Mouse (Mus musculus): ENCODE measurements around the gene Cnr2. TPM values are rescaled to one million over a fixed set of nuclear protein-coding genes. Genes with fewer than 3 reads are reported as not detected.

Cnr2 gene
- polyA plus RNA-seq, 1 experiment: not detected

GRCm38 (mm10) chr4:135967086-135967760 is 72.0 kb downstream of the Cnr2 start:
- Histone ChIP-seq H3K79me2 (ENCODE audit: control insufficient read depth, insufficient read depth) (peaks cover 14% of the 10 kb centered on the region), H3K36me3 (ENCODE audit: control insufficient read depth, insufficient read depth) (no peaks in the 10 kb centered on the region), H3K27me3 (ENCODE audit: control insufficient read depth, insufficient read depth, insufficient read length) (no peaks in the 10 kb centered on the region), H3K4me2 (ENCODE audit: low read depth) (no peak overlapping the region), H3K4me3 (no peak overlapping the region), H3ac (ENCODE audit: control insufficient read depth, insufficient read length) (no peak overlapping the region)
- TF ChIP-seq REST (IDR thresholded peaks at IDR 0.05; ENCODE audit: insufficient read depth, insufficient read length) (no peak), E2F4 (IDR thresholded peaks at IDR 0.05; ENCODE audit: insufficient read depth) (no peak), USF1 (IDR thresholded peaks at IDR 0.05; ENCODE audit: low read depth) (no peak), TCF12 (IDR thresholded peaks at IDR 0.05; ENCODE audit: insufficient read depth, poor library complexity, severe bottlenecking) (no peak), POLR2A (IDR thresholded peaks at IDR 0.05; ENCODE audit: insufficient read length, low read depth) (no peak), MYOG (IDR thresholded peaks at IDR 0.05; ENCODE audit: control insufficient read depth in 1 of 3, insufficient read depth in 1 of 3, insufficient read length in 2 of 3, low read depth in 2 of 3) (no peak), MYOD1 (IDR thresholded peaks at IDR 0.05; ENCODE audit: control insufficient read depth in 1 of 3, insufficient read length in 2 of 3, low read depth in 2 of 3) (no peak), TCF3 (IDR thresholded peaks at IDR 0.05; ENCODE audit: insufficient read length, low read depth) (no peak), SRF (IDR thresholded peaks at IDR 0.05; ENCODE audit: control insufficient read depth, insufficient read length, low read depth) (no peak), POLR2AphosphoS2 (IDR thresholded peaks at IDR 0.05; ENCODE audit: insufficient read length, low read depth) (no peak), MAX (IDR thresholded peaks at IDR 0.05; ENCODE audit: low read depth) (no peak), CEBPB (IDR thresholded peaks at IDR 0.05; ENCODE audit: insufficient read depth, poor library complexity, severe bottlenecking) (no peak)

- H3K36me3 ChIP-seq (ENCODE audit: control insufficient read depth, insufficient read depth): no peaks in the 10 kb centered on the region
Observed at GRCm38 (mm10) chr4:135968271-135968869, 73.2 kb downstream of the Cnr2 start.

GRCm38 (mm10) chr4:135969070-135969750 is 74.0 kb downstream of the Cnr2 start:
- Histone ChIP-seq H3K36me3 (ENCODE audit: control insufficient read depth, insufficient read depth) (no peaks in the 10 kb centered on the region), H3K27me3 (ENCODE audit: control insufficient read depth, insufficient read depth, insufficient read length) (no peaks in the 10 kb centered on the region), H3K4me2 (ENCODE audit: low read depth) (no peak overlapping the region), H3K79me2 (ENCODE audit: control insufficient read depth, insufficient read depth) (peaks cover 14% of the 10 kb centered on the region), H3K4me3 (no peak overlapping the region), H3ac (ENCODE audit: control insufficient read depth, insufficient read length) (no peak overlapping the region)
- TF ChIP-seq TCF3 (IDR thresholded peaks at IDR 0.05; ENCODE audit: insufficient read length, low read depth): no peak
- no peak for TF ChIP-seq MAX (IDR thresholded peaks at IDR 0.05; ENCODE audit: low read depth)
- peak; percentile 35 for TF ChIP-seq POLR2AphosphoS2 (IDR thresholded peaks at IDR 0.05; ENCODE audit: insufficient read length, low read depth)
- no peak for TF ChIP-seq CEBPB (IDR thresholded peaks at IDR 0.05; ENCODE audit: insufficient read depth, poor library complexity, severe bottlenecking)

More at GRCm38 (mm10) chr4:135968271-135968869, 73.2 kb downstream of the Cnr2 start:
- Histone ChIP-seq H3K4me2 (ENCODE audit: low read depth) (no peak overlapping the region), H3K27me3 (ENCODE audit: control insufficient read depth, insufficient read depth, insufficient read length) (no peaks in the 10 kb centered on the region), H3ac (ENCODE audit: control insufficient read depth, insufficient read length) (no peak overlapping the region), H3K79me2 (ENCODE audit: control insufficient read depth, insufficient read depth) (peaks cover 14% of the 10 kb centered on the region), H3K4me3 (no peak overlapping the region)
- TF ChIP-seq USF1 (IDR thresholded peaks at IDR 0.05; ENCODE audit: low read depth) (no peak), CEBPB (IDR thresholded peaks at IDR 0.05; ENCODE audit: insufficient read depth, poor library complexity, severe bottlenecking) (no peak), TCF3 (IDR thresholded peaks at IDR 0.05; ENCODE audit: insufficient read length, low read depth) (no peak), TCF12 (IDR thresholded peaks at IDR 0.05; ENCODE audit: insufficient read depth, poor library complexity, severe bottlenecking) (no peak), REST (IDR thresholded peaks at IDR 0.05; ENCODE audit: insufficient read depth, insufficient read length) (no peak), MYOD1 (IDR thresholded peaks at IDR 0.05; ENCODE audit: control insufficient read depth in 1 of 3, insufficient read length in 2 of 3, low read depth in 2 of 3) (no peak), MAX (IDR thresholded peaks at IDR 0.05; ENCODE audit: low read depth) (no peak), POLR2A (IDR thresholded peaks at IDR 0.05; ENCODE audit: insufficient read length, low read depth) (no peak), SRF (IDR thresholded peaks at IDR 0.05; ENCODE audit: control insufficient read depth, insufficient read length, low read depth) (no peak), E2F4 (IDR thresholded peaks at IDR 0.05; ENCODE audit: insufficient read depth) (no peak), POLR2AphosphoS2 (IDR thresholded peaks at IDR 0.05; ENCODE audit: insufficient read length, low read depth) (no peak), MYOG (IDR thresholded peaks at IDR 0.05; ENCODE audit: control insufficient read depth in 1 of 3, insufficient read depth in 1 of 3, insufficient read length in 2 of 3, low read depth in 2 of 3) (no peak)

Other genes with a start within 250 kb of the Cnr2 start
- gene Ifnlr1, start 209.1 kb upstream of the Cnr2 start, polyA plus RNA-seq (2012; fragmentation: generic; extraction: Trizol): not detected
- 0.04 TPM for gene Il22ra1, start 167.2 kb upstream of the Cnr2 start, polyA plus RNA-seq (2012; fragmentation: generic; extraction: Trizol)
- gene Myom3, start 135.7 kb upstream of the Cnr2 start, polyA plus RNA-seq (2012; fragmentation: generic; extraction: Trizol): 97.1 TPM
- gene Srsf10, start 39.6 kb upstream of the Cnr2 start, polyA plus RNA-seq (2012; fragmentation: generic; extraction: Trizol): 22.3 TPM
- 45.2 TPM for gene Pnrc2, start 21.5 kb upstream of the Cnr2 start, polyA plus RNA-seq (2012; fragmentation: generic; extraction: Trizol)
- gene Fuca1, start 25.3 kb downstream of the Cnr2 start, polyA plus RNA-seq (2012; fragmentation: generic; extraction: Trizol): 29.8 TPM
- 44.1 TPM for gene Hmgcl, start 51.1 kb downstream of the Cnr2 start, polyA plus RNA-seq (2012; fragmentation: generic; extraction: Trizol)
- gene Gale, start 68.3 kb downstream of the Cnr2 start, polyA plus RNA-seq (2012; fragmentation: generic; extraction: Trizol): 51.3 TPM
- gene Lypla2, start 77.2 kb downstream of the Cnr2 start, polyA plus RNA-seq (2012; fragmentation: generic; extraction: Trizol): 60.9 TPM
- 35.2 TPM for gene Pithd1, start 91.9 kb downstream of the Cnr2 start, polyA plus RNA-seq (2012; fragmentation: generic; extraction: Trizol)
- 17.2 TPM for gene Eloa, start 126.4 kb downstream of the Cnr2 start, polyA plus RNA-seq (2012; fragmentation: generic; extraction: Trizol)
- 1,551 TPM for gene Rpl11, start 158.0 kb downstream of the Cnr2 start, polyA plus RNA-seq (2012; fragmentation: generic; extraction: Trizol)
- 15.2 TPM for gene Id3, start 248.1 kb downstream of the Cnr2 start, polyA plus RNA-seq (2012; fragmentation: generic; extraction: Trizol)

All from myocyte (in vitro differentiated cells).